Mouse (Mus musculus): ENCODE data around the gene Mib2. TPM values are rescaled to one million over a fixed set of nuclear protein-coding genes. Genes with fewer than 3 reads are reported as not detected.
A peak's percentile ranks its signal among the peaks of the same experiment; 100 is the strongest.

Mib2 gene
- polyA plus RNA-seq (2015; fragmentation: Nextera tagmentation; extraction: Ambion mirVana) = 36.3 and 36.8 TPM in 2 replicates

- under 1% methylated on average over 73 of the region's 73 CpGs for WGBS
- H3K4me3 ChIP-seq (replicated peaks) = peak within 1 kb of the TSS; percentile 94
- peaks cover 12% of the 10 kb centered on the region for H3K4me1 ChIP-seq
- peak within 1 kb of the TSS; percentile 80 for H3K9ac ChIP-seq
- H3K27me3 ChIP-seq = no peaks in the 10 kb centered on the region
- peak; percentile 99 for ATAC-seq (ENCODE audit: insufficient number of reproducible peaks, low FRiP score, low TSS enrichment, low read depth)
- peak within 1 kb of the TSS; percentile 89 for H3K4me2 ChIP-seq (replicated peaks)
- H3K9me3 ChIP-seq (replicated peaks) = no peaks in the 10 kb centered on the region
- H3K36me3 ChIP-seq = peaks cover 19% of the 10 kb centered on the region; the same call in 1 of the 2 replicates
- peak within 1 kb of the TSS; percentile 87 for H3K27ac ChIP-seq (replicated peaks)
These were observed at the start of gene Mib2 for GRCm38 (mm10) chr4:155668689-155669597. Gene Mib2 (minus strand): TSS chr4:155669198.

- peak overlapping the region; percentile 29; the same call in 1 of the 2 replicates for H3K27ac ChIP-seq (replicated peaks)
- H3K4me1 ChIP-seq = peaks cover 24% of the 10 kb centered on the region
- no peaks in the 10 kb centered on the region for H3K9me3 ChIP-seq (replicated peaks)
- no peak overlapping the region for H3K9ac ChIP-seq
- no peak overlapping the region for H3K4me3 ChIP-seq (replicated peaks)
- no peak for ATAC-seq (ENCODE audit: insufficient number of reproducible peaks, low FRiP score, low TSS enrichment, low read depth)
- H3K4me2 ChIP-seq (replicated peaks) = no peak overlapping the region
- 40% methylated on average over 6 of the region's 6 CpGs for WGBS
- peaks cover 9% of the 10 kb centered on the region for H3K36me3 ChIP-seq
- no peaks in the 10 kb centered on the region for H3K27me3 ChIP-seq
These were observed 41.7 kb upstream of the Mib2 start for GRCm38 (mm10) chr4:155710521-155711252.

GRCm38 (mm10) chr4:155708988-155709387 lies 40.0 kb upstream of the Mib2 start:
- Histone ChIP-seq H3K4me2 (replicated peaks) (no peak overlapping the region), H3K4me1 (peaks cover 27% of the 10 kb centered on the region), H3K4me3 (replicated peaks) (no peak overlapping the region), H3K36me3 (no peaks in the 10 kb centered on the region), H3K9me3 (replicated peaks) (no peaks in the 10 kb centered on the region), H3K9ac (no peak overlapping the region), H3K27me3 (no peaks in the 10 kb centered on the region), H3K27ac (replicated peaks) (no peak overlapping the region)
- no peak for ATAC-seq (ENCODE audit: insufficient number of reproducible peaks, low FRiP score, low TSS enrichment, low read depth)

- no peak overlapping the region for H3K4me3 ChIP-seq (replicated peaks)
- no peak overlapping the region for H3K4me2 ChIP-seq (replicated peaks)
- no peak overlapping the region for H3K27ac ChIP-seq (replicated peaks)
- no peak overlapping the region for H3K9ac ChIP-seq
- WGBS = 79% methylated on average over 2 of the region's 2 CpGs
- ATAC-seq (ENCODE audit: insufficient number of reproducible peaks, low FRiP score, low TSS enrichment, low read depth) = no peak
- peaks cover 27% of the 10 kb centered on the region for H3K4me1 ChIP-seq
- H3K36me3 ChIP-seq = no peaks in the 10 kb centered on the region
- H3K27me3 ChIP-seq = no peaks in the 10 kb centered on the region
- H3K9me3 ChIP-seq (replicated peaks) = no peaks in the 10 kb centered on the region
These were observed 39.6 kb upstream of the Mib2 start for GRCm38 (mm10) chr4:155708582-155708981.

GRCm38 (mm10) chr4:155705592-155705929 lies 36.6 kb upstream of the Mib2 start:
- H3K36me3 ChIP-seq = no peaks in the 10 kb centered on the region
- H3K4me3 ChIP-seq (replicated peaks) = peak overlapping the region; percentile 74
- peaks cover 24% of the 10 kb centered on the region for H3K4me1 ChIP-seq
- no peaks in the 10 kb centered on the region for H3K9me3 ChIP-seq (replicated peaks)
- peak overlapping the region; percentile 70 for H3K4me2 ChIP-seq (replicated peaks)
- peak overlapping the region; percentile 69 for H3K9ac ChIP-seq
- no peak; the same call in none of the 2 replicates for ATAC-seq (ENCODE audit: insufficient number of reproducible peaks, low FRiP score, low TSS enrichment, low read depth)
- peak overlapping the region; percentile 98 for H3K27ac ChIP-seq (replicated peaks)
- under 1% methylated on average over 19 of the region's 19 CpGs for WGBS
- no peaks in the 10 kb centered on the region for H3K27me3 ChIP-seq

GRCm38 (mm10) chr4:155704721-155705591 lies 36.0 kb upstream of the Mib2 start, which contains the start of gene Ssu72:
Gene Ssu72 (plus strand): TSS chr4:155704800.
- no peaks in the 10 kb centered on the region for H3K36me3 ChIP-seq
- WGBS = under 1% methylated on average over 83 of the region's 83 CpGs
- ATAC-seq (ENCODE audit: insufficient number of reproducible peaks, low FRiP score, low TSS enrichment, low read depth) = peak; percentile 94
- no peaks in the 10 kb centered on the region for H3K9me3 ChIP-seq (replicated peaks)
- no peaks in the 10 kb centered on the region for H3K27me3 ChIP-seq
- H3K9ac ChIP-seq = peak within 1 kb of the TSS; percentile 69
- H3K4me2 ChIP-seq (replicated peaks) = peak within 1 kb of the TSS; percentile 70
- H3K4me3 ChIP-seq (replicated peaks) = peak within 1 kb of the TSS; percentile 74
- H3K4me1 ChIP-seq = peaks cover 18% of the 10 kb centered on the region
- H3K27ac ChIP-seq (replicated peaks) = peak within 1 kb of the TSS; percentile 98

- H3K9ac ChIP-seq = no peak overlapping the region
- H3K4me2 ChIP-seq (replicated peaks) = no peak overlapping the region
- no peak overlapping the region for H3K4me3 ChIP-seq (replicated peaks)
- H3K27ac ChIP-seq (replicated peaks) = no peak overlapping the region
- no peak for ATAC-seq (ENCODE audit: insufficient number of reproducible peaks, low FRiP score, low TSS enrichment, low read depth)
- H3K4me1 ChIP-seq = peaks cover 10% of the 10 kb centered on the region
- no peaks in the 10 kb centered on the region for H3K36me3 ChIP-seq
- 93% methylated on average over 4 of the region's 4 CpGs for WGBS
- H3K27me3 ChIP-seq = no peaks in the 10 kb centered on the region
- H3K9me3 ChIP-seq (replicated peaks) = no peaks in the 10 kb centered on the region
These were observed 34.5 kb upstream of the Mib2 start for GRCm38 (mm10) chr4:155703425-155703929.

- no peak overlapping the region for H3K27ac ChIP-seq (replicated peaks)
- no peaks in the 10 kb centered on the region for H3K27me3 ChIP-seq
- H3K4me3 ChIP-seq (replicated peaks) = no peak overlapping the region
- H3K4me2 ChIP-seq (replicated peaks) = no peak overlapping the region
- peaks cover 19% of the 10 kb centered on the region for H3K4me1 ChIP-seq
- no peak for ATAC-seq (ENCODE audit: insufficient number of reproducible peaks, low FRiP score, low TSS enrichment, low read depth)
- no peaks in the 10 kb centered on the region for H3K36me3 ChIP-seq
- H3K9ac ChIP-seq = no peak overlapping the region
- H3K9me3 ChIP-seq (replicated peaks) = no peaks in the 10 kb centered on the region
These were observed 31.4 kb upstream of the Mib2 start for GRCm38 (mm10) chr4:155700425-155700824.

DNA sequence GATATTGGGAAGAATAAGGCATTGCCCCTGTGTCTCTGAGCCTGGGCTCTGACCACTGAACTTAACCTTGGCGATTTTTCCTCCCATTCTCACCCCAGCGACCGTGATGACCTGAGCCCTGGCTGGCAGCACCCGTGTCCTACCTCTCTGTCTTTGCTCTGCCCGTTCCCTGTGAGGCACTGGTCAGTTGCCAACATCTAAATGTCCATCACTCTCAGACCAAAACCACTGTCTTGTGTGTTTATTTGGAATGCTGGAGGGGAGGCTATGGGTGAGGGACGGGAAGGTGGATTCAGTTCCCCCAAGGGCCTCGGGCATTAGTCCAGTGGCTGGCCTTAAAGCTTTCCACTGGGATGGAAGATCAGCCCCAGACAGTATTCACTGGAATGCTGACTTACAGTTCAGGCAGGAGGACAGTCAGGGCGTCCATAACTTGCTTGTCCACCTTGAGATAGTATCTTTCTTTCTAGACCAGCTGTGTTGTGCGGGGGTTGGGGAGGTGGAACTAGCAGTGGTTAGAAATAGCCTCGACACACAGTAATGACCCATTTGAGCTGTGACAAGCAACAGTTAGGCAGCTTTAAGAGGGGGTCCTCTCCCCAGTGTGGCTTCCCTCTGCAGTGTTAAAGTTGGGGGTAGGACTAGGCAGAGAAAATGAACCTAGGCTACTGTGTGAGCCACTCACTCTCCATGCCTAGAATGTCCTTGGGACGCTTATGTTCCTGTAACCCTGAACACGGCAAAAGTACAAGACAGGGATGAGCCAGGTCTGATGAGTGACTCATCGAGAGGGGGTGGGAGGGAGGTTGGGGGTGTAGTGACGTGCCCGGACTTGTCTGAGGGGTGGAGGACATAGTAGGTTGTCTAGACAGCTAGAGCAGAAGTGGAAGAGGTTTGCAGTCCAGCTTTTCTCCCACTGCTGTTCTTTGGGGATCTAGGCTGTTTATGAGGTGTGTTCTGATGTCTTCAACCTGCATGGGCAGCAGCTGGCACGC lies 27.6 kb upstream of the Mib2 start:
- no peak overlapping the region for H3K27ac ChIP-seq (replicated peaks)
- 0 out of 2 replicates have a peak overlapping the region, but pooled peaks have one; percentile 2 for H3K9ac ChIP-seq
- H3K27me3 ChIP-seq = no peaks in the 10 kb centered on the region
- no peak overlapping the region for H3K4me3 ChIP-seq (replicated peaks)
- no peaks in the 10 kb centered on the region for H3K9me3 ChIP-seq (replicated peaks)
- ATAC-seq (ENCODE audit: insufficient number of reproducible peaks, low FRiP score, low TSS enrichment, low read depth) = no peak
- H3K4me1 ChIP-seq = peaks cover 26% of the 10 kb centered on the region
- peak overlapping the region; percentile 95; the same call in 1 of the 2 replicates for H3K4me2 ChIP-seq (replicated peaks)
- WGBS = 64% methylated on average over 16 of the region's 16 CpGs
- no peaks in the 10 kb centered on the region for H3K36me3 ChIP-seq

Data from embryonic facial prominence, embryonic 15.5 days (tissue).